Mouse (Mus musculus) kidney, postnatal 4 days (tissue): ENCODE results near the gene Rapgef4.
A peak's percentile ranks its signal among the peaks of the same experiment; 100 is the strongest.

ENCODE experiments used
- DNase-seq, 2 experiments: peaks; one replicate each; pipeline ENCODE4 v3.0.0; 2021; ENCODE audit warnings: mixed read lengths in 2 of 2

Gene Rapgef4

DNA sequence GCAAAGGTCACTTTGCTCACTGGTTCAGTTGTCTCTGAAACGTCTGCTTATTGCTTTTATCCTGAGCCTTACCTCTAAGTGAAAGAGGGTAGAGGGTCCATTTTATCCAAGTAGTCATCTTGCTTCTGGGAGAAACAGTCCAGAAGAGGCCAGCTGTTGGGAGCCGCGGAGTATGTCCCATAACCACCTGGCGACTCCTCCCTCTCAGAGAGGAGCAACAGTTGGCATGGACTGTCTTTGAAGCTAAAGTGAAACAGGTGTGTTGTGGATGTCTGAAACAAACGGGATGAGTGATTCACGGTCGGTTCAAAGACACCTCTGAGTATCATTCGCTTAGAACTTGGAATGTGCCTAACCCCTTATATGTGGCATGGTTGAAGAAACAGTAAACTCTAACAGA lies 258.4 kb downstream of the Rapgef4 start:
- no peak for DNase-seq

DNA sequence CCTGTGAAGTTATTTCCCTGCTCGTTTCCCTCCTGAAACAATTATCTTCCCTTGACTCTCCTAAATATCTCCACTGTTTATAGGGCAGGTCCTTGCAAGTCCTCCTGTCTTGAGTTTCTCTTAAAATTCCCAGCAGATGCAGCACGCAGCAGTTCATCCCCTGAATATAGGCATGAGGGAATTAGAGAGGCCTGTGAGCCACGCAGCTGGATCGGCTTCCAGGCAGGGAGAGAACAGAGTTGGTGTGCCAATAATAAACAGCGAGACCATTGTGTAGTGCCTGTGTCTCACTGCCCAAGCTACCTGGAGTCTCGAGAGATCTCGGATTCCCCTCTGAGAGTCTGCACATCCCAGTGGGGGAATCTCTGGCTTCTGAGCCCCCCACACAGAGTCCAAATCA lies 259.0 kb downstream of the Rapgef4 start:
- DNase-seq = no peak

DNA sequence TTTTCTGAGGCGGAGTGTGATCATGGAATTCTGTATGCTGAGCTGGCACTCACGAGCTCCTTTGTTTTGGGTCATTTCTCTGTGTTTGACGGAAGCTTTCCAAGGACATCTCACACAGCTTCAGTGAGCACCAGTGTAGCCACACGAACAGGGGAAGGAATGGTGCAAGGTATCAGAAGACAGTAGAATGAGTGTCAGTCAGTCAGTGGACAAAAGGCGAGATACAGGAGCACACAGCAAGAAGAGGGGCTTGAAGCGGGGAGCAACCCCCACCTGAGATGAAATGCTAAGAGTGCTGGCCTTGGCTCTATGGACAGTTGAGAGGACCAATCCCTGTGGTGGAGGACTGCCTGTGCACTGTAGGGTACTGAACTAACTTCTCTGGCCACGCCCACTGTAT lies 259.7 kb downstream of the Rapgef4 start:
- DNase-seq = no peak

DNA sequence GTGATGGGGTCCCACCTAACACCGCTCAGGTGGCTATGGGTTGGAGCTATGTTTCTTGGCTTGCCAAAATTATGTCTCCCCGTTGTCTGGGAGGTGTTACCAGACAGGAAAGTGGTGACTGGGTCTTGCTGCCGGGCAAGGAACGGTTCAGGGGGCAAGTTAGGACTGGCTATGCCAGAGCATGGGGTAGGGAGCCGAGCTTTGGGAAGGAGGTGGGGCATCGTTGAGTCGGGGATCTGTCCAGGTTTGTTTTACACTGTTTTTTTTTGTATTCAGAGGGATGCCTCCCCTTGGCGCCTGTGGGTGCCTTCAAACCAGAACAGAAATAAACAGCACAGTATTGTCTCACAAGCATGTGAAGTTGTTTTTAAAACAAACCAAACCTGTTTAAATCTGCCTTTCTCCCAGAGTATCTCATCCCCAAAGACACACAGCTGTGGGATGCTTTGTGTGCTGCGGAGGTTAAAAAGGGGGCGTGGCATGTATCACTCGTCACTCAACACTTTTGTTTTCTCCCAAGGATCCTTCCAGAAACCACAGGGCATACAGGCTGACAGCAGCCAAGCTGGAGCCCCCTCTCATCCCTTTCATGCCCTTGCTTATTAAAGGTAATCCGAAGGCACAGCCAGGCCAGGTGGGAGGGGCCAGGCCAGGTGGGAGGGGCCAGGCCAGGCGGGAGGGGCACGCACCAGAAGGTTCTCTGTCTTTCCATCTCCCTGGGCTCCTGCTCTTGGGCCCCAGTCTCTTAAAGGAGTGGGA lies 260.9 kb downstream of the Rapgef4 start:
- peak; percentile 33 to 38 for DNase-seq

DNA sequence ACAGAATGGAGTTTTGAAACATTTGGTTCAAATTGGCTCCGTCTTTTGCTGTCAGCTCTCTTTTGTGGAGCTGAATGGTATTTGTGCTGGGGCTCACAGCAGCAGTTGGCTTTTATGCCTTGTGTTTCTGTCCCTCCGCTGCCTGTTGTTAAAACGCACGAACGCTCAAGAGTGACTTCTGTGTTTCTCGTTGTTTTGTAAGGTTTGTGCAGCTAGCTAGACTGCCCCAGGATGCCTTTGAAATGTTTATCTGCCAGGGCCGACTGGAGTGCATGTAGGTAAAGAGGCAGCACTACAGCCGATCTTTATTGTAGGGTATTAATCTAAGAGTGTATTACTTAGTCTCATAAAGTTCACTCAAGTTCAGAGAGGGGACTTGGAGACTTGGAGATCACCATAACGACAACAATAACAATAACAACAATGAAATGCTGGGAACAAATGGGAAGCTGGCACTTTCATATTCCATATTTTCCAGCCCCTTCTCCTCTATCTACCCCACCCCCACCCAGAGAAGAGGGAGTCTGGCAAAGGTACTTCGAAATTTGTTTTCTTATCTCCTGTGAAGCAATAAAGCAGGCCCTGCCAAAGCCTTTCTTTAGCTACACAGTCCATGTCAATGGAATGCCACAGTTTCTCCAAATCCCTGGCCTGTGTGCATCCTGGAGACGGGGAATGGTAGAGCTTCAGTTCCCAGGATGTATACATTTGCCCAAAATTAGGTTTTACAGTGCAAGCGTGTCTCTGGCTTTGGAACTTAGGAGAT lies 262.1 kb downstream of the Rapgef4 start:
- DNase-seq = no peak

DNA sequence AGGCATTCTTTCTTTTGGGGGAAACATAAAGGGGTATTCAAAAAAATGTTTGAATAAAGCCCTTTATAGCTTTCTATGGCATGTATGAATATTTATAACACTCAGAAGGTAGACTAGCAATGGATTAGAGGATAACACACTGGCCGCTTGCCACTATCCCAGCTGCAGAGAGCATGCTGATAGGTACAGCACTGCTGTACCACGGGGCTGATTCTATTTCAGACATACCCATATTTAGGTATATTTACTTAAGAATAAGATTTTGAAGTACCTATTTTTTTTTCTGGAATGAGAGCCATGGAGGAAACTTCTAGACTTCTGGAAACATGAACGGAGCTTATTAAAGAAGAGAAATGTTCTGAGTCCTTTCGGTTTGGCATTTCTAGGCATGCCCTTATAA lies 264.6 kb downstream of the Rapgef4 start:
- DNase-seq = no peak

DNA sequence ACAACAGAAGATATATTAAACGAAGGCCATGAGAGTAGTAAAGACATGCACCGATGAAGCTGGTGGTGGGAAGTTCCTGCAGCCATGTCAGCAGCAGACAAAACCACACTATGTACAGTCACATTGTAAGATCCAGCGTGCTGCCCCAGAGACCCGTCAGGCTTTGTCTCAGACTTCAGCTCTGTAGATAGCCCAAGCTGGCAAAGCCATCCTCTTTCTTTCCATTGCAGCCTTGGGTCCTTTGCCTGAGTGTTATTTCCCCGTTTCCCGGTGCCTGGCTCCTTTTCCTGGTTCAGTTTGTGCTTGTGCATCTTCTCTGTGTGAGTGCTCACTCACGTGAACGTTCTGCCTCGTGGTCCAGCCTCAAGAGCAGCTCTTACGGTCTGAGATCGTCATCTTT lies 265.3 kb downstream of the Rapgef4 start:
- no peak for DNase-seq

DNA sequence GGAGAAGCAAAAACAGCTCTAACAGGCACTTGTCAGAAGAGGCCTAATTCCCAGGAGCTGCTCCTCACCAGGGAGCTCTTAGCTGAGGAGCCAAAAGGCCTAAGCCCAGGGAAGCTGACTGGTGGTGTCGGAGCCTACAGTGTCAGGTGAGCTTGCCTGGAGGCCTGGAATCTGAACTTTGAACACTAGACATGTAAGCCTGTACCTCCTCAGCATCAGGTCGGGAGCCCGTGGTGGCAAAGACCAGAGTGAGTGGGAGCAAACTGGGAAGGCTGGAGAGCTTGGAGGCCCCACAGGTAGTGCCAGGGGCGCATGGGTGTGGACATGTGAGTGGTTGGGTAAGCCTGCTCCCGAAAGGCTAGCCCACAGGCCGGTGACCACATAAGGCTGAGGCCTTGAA lies 266.8 kb downstream of the Rapgef4 start:
- DNase-seq = no peak

DNA sequence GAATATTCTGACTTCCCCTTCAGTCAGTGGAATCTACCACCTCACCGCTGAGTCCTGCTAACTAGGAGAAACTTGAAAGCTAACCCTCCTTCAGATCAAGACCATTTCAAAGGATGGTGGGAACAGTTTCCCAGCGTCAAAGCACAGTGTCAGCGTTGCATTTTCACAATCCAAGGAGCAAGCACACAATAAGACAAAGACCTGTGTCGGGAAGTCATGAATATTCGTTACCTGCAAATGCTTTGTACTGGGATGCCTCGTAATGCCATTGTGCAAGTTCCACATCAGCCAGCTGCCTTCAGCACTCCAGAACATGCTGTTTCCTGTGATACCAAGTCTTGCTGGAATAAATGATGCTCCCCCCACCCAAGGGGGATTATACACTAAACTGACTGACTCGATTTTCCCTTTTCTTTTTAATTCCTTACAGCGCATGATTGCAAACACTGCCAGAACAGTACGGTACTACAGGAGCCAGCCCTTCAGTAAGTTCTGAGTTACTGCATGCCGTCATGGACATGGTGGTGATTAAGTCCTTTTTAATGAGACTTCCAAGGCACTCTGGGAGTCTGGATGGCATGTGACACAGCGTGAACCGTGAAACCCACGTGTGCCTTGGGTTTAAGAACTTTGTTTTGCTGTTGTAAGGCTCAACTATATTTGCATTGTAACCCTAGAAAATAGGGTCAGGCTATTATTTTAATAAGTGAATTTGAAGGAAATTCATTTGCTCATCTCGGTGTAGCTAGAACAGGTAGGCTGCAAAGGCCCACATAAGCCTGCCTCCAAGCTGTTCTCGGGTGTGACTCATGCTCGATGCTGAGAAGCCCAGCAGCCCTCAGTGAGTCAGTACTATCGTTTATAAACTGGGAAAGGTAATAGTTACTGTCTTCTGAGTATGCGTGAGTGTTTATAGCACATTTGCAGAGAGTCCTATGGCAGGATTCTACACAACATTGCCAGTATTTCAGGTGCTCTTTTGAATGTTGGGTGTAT lies 271.8 kb downstream of the Rapgef4 start:
- no peak for DNase-seq

DNA sequence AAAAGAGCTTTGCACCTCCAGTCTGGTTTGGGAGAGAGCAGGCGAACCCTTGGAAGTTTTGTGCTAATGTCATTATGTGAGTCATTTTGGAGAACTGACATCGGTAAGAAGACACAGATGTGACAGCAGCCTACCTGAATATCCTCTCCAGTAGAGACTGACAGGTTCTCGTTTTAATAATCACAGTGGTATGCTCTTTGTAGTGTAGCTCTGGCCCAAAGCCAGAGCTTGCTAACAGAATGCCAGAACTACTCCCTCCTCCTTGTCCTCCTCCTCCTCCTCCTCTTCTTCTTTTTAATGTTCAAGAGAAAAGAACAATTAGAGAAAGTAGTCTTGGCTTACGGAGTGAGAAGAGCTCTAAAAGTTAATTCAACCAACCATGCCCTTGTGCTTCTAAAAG lies 272.8 kb downstream of the Rapgef4 start:
- no peak for DNase-seq

DNA sequence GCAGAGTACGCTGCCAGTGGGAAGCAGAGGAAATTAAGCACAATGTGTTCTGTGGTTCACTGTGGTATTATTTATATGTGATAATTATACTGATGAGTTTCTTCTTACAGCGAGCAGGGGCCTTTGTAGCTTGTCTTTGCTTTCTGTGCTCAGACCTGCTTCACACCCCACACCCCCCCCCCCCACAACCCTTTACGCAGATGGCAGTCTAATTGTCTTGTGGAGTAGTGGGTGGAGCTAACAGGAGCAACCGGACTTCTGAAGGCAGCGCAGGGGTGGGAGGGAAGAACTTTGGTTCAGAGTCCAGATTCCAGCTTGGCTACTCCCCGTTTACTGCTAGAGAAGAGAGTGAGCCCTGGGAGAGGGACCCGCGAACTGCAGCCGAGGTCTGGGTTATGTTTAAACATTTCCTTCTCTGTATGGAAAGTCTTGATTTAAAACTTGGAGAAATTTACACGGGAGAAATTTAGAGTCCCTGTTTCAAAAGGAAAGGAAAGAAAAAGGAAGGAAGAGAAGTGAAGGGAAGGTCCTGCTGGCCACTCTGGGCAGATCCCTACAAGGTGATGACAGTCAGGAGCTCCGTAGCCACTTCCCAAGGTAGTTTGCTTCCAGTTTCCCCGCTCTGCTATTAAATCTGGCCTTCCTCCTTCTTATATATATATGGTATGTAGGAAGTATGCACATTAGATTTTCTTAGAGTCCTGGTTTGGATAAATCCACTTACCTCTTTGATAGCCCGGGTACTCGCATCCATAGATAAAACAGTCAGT lies 274.0 kb downstream of the Rapgef4 start:
- DNase-seq = peak; percentile 52 to 73

DNA sequence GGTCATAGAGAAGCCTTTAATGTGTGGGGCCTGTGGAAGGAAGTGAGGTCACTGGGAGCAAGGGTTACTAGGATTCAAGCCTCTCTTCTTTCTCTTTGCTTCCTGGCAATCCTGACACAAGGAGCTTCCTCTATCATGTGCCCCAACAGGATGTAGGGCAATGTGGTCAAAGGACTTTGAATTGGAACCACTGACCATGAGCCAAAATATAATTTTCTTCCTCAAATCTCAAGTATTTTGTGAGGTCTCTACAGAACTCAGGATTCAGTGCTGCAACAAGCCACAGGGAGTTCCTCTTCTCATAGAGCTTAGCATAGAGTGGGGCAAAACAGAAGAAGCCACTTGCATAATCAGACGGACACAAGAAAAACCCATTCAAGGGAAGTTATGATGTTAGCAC lies 279.7 kb downstream of the Rapgef4 start:
- DNase-seq = no peak

DNA sequence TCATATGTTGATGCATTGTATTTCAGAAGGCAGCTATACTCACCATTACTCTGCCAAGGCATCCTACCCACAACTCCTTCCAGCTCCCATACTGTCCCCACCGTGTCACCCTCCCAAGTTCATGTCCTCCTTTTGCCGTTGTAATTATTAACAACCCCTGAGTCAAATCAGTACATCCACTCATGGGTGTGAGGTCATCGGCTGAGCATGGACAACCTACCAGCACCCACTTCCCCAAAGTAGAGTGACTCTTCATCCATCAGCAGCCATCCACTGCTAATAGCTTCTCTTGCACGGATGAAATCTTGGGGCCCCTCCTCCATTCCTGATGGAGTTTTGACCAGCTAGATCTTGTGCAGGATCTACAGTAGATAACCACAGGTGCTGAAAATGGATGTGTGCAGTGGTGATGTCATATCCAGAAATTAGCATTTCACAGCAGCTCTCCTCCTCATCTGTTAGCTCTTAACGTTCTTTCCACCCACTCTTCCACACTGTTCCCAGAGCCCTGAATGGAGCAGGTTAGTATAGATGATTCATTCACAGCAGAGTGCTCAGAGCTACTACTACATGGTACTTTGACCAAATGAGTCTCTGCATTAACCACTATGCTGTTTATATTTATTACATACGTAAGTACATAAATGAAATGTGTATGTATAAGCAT lies 281.9 kb downstream of the Rapgef4 start:
- no peak for DNase-seq

DNA sequence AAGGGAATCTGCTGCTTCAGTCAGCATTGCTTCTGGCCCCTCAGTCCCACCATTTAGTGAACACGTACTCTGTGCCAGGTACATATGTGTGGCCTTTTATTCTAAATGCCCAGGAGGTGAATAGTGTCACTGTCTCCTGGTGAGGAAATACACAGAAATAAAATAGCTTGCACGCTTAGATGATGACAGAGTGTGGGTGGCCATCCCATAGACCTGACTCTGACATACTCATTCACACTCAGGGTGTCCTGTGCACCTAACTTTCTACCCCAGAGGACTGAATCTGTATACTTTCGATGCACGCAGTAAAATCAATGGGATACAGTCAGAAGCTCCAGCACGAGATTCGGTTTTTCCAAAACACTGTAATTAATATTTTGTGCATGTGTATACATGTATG lies 286.4 kb downstream of the Rapgef4 start:
- no peak for DNase-seq

DNA sequence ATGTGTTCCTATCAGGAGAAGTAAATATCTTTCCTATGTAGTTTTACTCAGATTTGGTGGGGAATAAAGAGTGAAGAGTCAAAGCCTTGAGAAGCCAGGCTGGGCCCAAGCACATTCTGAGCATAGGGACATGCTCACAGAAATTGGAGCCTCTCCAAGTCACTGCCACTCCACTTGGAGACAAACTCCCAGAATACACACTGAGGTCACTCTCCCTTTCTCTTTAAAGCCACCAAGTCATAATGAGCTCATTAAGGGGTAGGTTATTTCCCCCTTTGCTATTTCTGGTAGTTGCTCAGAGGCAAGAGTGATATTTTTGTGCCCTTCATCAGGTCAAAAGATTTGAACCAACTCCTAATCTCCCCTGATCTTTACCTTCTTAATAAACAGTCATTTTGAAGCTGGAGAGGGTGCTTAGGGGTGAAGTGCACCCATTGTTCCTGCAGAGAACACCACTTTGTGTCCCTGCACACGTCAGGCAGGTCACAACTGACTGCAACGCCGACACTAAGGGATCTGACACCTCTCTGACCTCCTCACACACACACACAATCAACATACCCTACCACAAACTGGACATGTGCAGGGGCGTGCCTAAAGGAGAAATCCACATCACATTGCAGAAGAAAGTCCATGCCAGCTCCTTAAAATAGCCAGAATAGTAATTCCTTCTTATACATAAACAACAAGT lies 288.8 kb downstream of the Rapgef4 start:
- no peak for DNase-seq

DNA sequence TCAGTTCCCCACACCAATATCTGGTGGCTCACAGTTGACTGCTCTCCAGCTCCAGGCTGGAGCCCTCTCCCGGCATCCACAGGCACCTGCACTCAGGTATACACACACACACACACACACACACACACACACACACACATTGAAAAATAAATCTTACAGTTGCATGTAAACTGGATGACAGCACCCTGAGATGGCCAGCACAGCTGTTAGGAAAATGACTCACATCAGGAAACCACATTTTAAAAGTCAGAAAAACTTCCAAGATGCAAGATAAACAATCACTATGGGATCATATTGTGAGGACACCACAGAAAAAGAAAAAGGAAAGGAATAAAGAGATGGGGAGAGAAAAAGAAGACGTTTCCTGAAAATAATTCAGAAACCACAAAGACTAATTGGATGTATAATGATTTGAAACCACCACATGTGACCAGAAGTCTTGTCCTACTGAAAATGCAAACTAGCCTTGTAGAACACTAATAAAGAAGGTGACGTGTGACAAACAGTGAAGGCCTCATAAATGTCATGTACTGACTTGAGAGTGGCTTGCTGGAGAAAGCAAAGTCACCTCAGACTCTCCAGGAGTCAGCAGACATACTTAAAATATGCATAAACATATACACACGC lies 297.3 kb downstream of the Rapgef4 start:
- no peak for DNase-seq

DNA sequence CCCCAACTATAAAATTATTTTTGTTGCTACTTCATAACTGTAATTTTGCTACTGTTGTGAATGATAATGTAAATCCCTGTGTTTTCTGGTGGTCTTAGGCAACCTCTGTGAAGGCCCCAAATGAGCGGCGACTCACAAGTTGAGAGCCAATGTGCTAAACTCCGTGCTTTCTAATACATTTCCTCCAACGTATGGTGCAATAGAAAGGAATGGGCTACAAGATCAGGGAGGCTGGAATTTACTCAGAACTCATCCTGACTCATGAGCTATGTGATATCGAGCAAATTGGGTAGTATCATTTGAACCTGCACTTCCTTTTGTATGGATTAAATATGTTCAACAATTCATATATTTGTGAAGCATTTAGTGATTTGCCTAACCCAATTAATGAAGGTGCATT lies 299.5 kb downstream of the Rapgef4 start:
- no peak for DNase-seq

DNA sequence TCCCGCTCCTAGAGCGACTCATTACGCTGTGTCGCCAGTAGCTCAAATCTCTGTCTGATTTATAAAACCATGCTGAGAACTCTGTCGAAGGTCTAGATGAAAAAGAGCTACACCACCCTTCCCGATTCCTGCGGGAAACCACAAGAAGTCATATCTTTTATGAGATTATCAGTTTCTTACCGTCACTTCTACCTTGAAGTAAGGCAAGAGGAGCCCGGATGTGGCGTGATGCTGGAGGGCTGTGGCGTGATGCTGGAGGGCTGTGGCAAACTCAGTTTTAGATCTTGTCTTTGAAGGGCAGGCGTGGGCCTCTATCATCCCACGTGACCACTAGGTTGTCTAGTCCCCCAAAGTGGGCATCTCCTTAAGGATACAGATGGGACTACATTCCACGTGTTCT lies 300.9 kb downstream of the Rapgef4 start:
- no peak for DNase-seq

DNA sequence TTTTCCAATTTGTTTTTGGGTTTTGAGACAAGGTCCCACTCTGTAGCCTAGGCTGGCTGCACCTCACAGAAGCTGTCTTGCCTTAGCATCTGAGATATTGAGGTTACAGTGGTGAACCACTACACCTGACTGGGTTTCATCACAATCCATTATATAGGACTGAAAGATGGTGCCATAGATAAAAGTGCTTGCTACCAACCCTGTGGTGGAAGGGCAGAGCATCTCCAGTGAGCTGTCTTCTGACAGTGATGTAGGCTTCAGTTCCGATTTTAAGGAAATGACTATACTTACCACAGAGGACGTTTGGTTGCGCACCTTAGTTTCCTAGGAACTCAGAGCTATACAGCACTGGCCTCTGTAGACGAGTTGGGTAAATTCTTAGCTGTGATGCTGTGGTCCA lies 301.7 kb downstream of the Rapgef4 start:
- DNase-seq = no peak

DNA sequence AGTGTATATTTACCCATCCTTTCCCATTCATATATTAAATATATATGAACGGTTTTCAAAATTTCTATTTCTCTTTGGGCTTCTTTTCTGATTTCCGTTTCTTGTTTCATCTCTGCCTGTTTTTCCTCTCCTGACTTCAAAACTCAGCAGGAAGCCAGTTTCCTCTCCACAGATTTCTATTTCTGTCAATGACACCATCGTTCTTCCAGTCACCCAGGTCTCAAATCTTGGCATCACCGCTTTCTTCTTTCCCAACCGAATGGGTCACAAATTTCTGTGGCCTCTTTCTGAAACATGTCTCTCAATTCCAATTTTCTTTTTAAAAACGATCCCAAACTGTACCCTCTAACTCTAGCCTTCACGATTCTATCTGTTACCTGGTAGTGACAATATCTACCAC lies 303.6 kb downstream of the Rapgef4 start:
- DNase-seq = no peak
